Mouse (Mus musculus) MEL-GATA-1-ER (cell line): ENCODE data around the gene Pcsk2.

Experiments
- DNase-seq: peaks from one replicate; pipeline ENCODE4 v3.0.0-alpha.2; 2012; ENCODE audit warnings: low read depth; ENCODE audit errors: extremely low read depth

Pcsk2 gene

DNA sequence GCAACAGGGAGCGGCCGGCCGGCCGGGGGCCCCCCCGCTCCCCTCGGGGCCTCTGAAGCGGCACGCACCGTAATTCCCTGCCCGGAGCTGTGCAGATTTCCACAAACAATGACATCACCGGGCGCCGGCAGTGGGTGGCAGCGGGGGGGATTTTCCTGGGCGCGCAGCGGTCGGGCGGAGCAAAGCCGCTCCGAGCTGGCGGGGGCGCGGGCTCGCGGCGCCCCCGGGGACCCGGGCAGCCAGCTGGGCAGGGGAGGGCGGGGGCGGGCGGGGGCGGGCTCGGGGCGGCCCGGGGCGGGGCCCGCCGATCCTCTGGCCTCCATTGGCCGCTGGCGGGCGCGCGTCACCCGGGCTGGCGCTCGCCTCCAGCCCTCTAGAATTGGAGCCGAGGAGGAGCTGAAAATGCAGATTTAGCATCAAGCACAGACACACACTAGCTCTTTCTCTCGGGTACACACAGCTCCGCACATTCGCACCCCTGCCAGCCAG, at the start of gene Pcsk2:
TSS of gene Pcsk2 (plus strand) at position 399 of the 489 bp plus-strand sequence.
- no peak for DNase-seq

- DNase-seq: no peak
These were observed 45.1 kb upstream of the Pcsk2 start for GRCm38 (mm10) chr2:143500845-143501244.

- no peak for DNase-seq
These were observed 44.2 kb upstream of the Pcsk2 start for GRCm38 (mm10) chr2:143501760-143502159.

- DNase-seq: no peak
These were observed 43.8 kb upstream of the Pcsk2 start for GRCm38 (mm10) chr2:143502203-143502602.

- no peak for DNase-seq
These were observed 9.5 kb upstream of the Pcsk2 start for GRCm38 (mm10) chr2:143536485-143536884.

DNA sequence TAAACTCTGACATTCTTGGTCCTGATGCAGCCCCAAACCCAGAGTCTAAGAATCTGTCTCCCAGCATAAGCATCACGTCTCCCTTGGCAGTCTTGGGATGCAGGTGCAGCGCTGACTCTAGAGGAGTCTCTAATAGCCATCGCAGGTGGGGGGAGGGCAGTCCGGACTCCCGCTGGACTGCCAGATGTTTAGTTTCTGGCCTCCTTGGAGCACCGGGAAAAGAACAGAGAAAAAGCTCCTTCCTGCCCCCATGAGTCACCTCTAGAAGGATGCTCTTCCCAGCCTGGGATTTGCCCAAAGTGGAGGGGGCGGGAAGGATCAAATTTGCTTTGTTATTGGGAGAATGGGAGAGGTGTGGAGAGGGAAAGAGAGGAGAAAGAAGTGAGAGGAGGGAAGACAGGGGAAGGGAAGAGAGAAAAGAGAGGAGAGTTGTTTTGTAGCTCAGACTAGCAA, 631 bp upstream of the Pcsk2 start:
- no peak for DNase-seq

DNA sequence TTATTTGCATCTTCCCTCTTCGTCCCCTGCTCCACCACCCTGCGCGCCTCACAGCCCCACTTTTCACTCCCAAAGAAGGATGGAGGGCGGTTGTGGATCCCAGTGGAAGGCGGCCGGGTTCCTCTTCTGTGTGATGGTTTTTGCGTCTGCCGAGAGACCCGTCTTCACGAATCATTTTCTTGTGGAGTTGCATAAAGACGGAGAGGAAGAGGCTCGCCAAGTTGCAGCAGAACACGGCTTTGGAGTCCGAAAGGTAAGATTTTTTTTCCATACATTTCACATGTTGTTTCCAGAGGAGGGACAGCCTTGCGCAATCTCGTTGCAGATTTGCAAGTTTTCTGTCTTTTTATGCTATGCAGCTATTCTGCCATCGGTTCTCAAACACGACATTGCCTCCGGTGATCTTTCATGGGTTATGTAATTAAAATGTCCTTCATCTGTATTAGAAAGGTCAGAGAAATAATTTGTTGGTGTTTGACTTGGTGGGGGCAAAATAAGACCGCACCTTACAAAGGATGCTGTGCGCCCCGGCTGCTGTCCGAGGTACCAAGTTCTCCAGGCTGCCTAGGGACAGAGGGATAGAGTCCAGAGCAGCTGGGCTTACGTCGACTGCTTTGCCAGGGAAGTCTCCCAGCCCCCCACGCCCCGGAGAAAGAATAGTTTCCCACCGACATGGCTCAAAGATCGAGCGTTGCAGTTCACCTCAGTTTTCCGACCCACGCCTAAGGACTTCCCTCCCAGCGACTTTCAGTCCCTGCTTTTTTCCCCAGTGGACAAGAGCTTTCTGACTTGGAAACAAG, 656 bp downstream of the Pcsk2 start:
- DNase-seq: no peak

DNA sequence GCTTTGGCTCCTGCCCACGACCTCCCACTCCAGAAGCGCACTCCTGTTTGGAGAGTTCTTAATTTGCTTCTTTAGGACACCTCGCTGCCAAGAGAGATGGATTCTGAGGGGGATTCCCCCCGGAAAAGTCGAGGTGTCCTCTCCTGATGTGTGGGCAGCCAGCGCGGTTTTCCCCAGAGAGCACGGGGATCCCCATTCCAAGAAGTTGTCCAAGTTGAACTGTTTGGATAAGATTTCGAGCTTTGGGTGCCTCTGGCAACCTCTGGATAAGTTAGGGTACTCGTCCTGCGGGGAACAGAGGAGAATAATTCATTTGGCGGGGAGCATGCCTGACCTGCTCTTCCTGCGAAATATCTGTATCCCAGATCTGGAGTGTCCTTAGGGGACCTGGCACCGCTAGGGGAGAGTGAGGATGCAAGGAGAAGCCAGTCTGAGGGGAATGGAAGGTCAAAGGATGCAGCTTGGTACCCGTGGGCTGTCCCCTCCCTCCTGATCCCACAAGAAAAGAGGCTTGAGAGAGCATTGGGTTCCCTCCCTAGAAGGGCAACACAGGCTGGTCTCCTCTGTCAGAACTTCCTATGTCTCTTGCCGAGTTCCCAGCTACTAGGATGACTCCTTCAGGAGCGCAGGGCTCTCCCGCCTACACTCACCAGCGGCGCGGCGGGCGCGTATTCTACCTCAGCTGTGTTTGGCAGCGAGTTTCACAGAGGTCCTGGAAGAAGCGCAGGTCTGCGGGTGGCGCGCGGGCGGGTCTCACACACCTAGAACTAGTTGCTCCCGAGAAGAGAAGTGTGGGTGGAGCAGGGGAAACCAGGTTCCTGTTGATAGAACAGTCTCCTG, 1.5 kb downstream of the Pcsk2 start:
- no peak for DNase-seq

GRCm38 (mm10) chr2:143560384-143560783, 14.4 kb downstream of the Pcsk2 start:
- no peak for DNase-seq

- no peak for DNase-seq
These were observed 19.1 kb downstream of the Pcsk2 start for GRCm38 (mm10) chr2:143565062-143565461.

DNA sequence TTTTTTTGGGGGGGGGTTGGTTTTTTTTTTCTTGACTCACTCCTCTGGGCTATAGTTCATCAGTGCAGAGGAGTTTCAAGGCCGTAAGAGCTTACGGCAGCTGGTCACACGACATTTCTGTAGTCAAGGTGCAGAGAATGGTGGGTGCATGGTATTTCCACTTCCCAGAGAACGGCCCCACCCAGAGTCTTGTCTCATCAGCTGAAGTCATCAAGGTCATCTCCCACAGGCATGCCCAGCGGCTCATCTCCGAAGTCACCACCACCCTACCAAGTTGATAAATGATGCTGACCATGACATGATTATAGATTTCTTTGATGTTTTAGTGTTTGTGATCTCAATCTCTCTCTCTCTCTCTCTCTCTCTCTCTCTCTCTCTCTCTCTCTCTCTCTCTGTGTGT, 20.0 kb downstream of the Pcsk2 start:
- no peak for DNase-seq

DNA sequence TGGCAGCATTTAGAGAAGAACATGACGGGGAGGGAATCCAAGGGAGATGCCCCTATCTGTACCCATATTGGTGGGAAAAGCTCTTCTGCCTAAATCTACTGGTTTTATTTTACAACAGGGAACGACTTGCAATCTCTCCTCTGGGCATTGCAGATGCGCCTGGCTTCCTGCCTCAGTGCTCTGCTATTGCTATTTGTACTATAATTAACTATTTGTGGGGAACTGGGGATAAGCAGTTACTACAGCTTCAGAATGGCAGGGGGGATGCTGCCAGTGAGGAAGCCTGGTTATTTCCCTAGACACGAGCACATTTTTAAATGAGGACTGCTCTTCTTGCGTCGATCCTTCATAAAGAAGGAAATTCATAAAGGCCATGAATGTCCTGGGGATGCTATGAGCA, 39.4 kb downstream of the Pcsk2 start:
- no peak for DNase-seq

DNA sequence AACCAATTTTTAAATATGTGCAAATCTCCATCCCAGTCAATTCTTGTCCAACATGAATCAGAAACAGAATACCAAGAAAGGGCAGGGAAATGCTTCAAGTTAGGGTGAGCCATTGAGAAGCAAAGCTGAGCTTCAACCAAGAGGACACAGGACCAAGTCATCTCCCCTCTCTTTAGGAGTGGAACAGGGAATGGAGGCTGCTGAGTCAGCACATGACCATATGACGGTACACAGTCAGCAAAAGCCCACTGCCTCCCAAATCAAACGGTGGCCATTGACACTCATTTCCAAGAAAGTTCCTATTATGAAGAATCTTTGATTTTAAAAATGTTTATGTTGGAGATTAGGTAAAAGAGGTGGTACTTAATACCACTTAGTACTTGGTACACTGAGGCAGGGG, 44.4 kb downstream of the Pcsk2 start:
- DNase-seq: no peak

DNA sequence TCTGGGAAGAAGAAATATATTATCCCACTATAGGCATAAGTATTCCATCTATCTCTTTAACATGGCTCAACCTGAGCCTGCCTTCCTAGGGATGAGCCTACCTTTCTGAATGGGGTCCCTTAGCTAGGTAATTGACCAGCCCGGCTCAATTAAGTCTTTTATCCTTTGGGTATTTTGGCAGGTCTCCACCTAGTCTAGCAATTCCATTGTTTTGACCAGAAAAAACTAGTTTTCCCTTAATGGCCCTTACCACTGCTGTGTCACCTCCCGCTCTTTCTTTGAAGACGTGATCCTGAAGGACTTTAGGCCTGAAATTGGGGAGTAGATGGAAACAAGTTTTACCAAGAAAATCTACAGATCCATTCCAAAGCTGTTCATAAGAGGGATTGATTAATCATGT, 57.1 kb downstream of the Pcsk2 start:
- DNase-seq: no peak

DNA sequence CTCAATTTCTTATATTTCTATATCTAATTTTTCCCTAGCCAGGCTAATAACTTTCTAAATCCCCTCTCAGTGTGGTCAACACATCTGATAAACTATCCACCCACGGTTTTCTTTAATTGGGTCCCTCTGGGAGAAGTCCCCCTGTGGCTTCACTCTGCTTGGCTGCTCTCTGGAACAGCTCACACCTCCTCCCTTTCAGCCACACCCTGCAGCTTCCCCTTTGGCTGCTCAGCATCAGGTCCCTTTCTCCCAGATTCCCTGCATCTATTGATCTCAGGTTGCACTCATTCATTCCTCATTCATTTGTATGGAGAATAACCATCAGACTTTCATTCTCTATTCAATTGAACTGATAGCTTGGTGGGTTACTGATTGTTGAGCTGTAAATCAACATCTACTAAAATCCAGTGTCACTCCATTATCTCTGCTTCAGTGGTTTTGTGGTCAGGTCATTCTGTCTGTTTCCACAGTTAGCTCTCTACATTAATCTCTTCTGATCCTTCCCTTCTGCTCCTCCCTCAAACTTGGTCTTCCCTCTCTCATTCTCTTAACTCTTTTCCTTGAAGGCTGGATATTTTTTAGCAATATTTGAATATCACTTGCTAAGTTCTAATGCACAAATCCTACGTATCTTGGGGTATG, 58.0 kb downstream of the Pcsk2 start:
- no peak for DNase-seq

DNA sequence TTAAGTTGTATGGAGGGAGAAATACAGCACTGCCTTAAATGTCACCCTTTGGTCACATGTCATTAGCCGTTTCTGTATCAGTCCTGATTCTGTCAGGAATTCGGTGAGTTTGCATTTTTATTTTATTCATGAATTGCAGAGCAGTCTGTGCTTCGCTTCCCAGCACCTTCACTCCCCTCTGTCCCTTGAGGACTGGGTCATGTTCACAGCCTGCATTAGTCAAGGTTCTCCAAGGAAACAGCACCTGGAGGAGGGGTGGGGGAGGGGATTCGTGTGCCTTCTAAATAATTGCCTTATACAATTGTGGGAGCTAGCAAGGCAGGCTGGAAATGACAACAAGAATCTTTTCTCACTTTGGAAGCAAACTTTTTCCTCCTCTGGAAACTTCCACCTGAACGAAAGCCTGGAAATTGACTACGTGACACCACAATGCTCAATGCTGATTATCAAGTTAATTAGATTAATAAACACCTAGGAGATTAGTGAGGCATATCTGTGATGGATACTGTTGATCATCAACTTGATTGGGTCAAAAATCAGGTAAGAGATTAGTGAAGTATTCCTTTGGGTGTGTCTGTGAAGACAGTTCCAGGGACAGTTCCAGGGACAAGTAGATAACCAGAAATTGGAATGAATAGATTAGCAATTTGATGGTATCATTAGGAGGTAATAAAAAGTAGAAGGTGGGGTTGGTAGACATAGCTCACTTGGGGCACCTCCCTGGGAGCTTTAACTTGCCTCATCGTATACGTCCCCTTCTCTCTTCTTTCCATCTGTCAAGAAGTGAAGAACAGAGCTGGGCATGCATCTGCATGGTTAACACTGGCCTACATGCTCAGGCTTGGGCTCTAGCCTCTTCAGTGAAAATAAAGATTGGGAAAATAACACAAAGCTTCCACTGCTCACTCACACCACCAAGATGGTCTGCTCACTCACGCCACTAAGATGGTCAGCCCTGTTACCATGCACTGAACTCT, 64.7 kb downstream of the Pcsk2 start:
- DNase-seq: no peak

- no peak for DNase-seq
These were observed 67.5 kb downstream of the Pcsk2 start for GRCm38 (mm10) chr2:143613466-143613865.

GRCm38 (mm10) chr2:143614775-143615174, 68.8 kb downstream of the Pcsk2 start:
- no peak for DNase-seq

GRCm38 (mm10) chr2:143620916-143621315, 75.0 kb downstream of the Pcsk2 start:
- no peak for DNase-seq

DNA sequence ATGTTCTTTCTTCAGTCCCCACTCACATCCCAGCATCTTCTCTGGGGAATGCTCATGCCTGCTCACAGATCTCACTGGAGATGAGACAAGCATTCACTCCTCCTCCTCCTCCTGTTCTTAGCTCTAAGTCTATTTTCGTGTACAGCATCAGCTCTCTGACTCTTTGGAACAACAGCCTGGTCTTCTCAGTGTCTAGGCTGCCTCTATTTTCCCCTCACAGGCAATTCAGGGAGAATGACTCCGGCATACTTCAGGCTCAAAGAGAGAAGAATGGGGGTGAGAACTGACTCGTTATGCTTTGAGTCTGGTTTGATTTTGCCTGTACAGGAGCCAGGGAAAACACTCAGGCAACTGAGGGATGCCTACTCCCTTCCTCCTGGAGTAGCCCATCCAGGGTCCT, 78.0 kb downstream of the Pcsk2 start:
- DNase-seq: no peak

DNA sequence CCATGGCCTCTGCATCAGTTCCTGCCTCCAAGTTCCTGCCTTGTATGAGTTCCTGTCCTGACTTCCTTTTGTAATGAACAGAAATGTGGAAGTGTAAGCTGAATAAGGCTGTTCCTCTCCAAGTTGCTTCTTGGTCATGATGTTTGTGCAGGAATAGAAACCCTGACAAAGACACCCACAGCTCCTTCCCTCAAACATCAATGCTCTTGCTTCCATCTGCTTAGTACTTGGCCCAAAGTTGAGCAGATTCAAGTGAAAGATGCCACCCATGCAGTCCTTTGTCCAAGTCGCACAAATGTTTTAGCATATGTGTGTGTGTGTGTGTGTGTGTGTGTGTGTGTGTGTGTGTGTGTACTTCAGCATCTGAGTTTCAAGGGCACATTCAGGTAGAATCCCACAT, 97.3 kb downstream of the Pcsk2 start:
- DNase-seq: no peak
